ENCODE assay signal across 27 mouse cellular contexts in the genomic region with DNA sequence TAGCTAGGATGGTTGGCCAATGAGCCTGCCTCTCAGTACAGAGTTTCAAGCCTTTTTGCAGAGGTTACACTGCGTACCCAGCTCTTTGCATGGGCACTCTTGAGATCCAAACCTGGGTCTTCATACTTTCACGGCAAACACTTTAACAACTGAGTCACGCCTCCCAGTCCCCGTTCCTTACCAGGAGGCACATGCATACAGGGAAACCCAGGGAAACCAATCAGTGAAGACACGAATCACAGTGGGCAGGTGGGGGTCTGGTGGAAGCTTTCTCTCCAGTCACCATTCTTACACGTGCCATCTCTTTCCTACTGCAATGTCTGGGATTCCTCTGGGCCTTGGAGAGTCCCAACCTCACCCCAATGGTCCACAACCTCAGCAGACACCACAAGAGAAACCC.
"Had no signal": no experiment of that assay in that cellular context is flagged by ENCODE, and none has a peak within 500 bp of the region (broad histone marks: within the 10 kb centered on the region; RNA-seq: fewer than 3 reads in every experiment).

No protein-coding gene starts in this region.

- H3K36me3 ChIP-seq: forebrain, embryonic 15.5 days had no signal

- DNase-seq: cerebellum, adult 18-20 months; cerebellum, adult 2 months; cerebellum, adult 8-10 months; cerebellum, adult 9-10 months; cerebellum, adult 9-11 months; cerebellum, postnatal 10 days; cerebellum, postnatal 14 days; cerebellum, postnatal 25 days; cerebellum, postnatal 36 days; embryo, embryonic 11 days; forebrain, postnatal 0 days; gastrocnemius, adult 2 months; gastrocnemius, postnatal 10 days; gastrocnemius, postnatal 14 days; gastrocnemius, postnatal 25 days; gastrocnemius, postnatal 36 days had no signal

- H3K27ac ChIP-seq: embryonic facial prominence, embryonic 10.5 days; embryonic facial prominence, embryonic 12.5 days; embryonic facial prominence, embryonic 13.5 days; embryonic facial prominence, embryonic 15.5 days; forebrain, embryonic 10.5 days; forebrain, embryonic 12.5 days; forebrain, embryonic 13.5 days; forebrain, embryonic 15.5 days had no signal

- H3K4me2 ChIP-seq: embryonic facial prominence, embryonic 12.5 days; embryonic facial prominence, embryonic 13.5 days; embryonic facial prominence, embryonic 15.5 days; forebrain, embryonic 12.5 days; forebrain, embryonic 13.5 days; forebrain, embryonic 15.5 days had no signal

- H3K9me3 ChIP-seq: embryonic facial prominence, embryonic 10.5 days; embryonic facial prominence, embryonic 12.5 days; embryonic facial prominence, embryonic 15.5 days; forebrain, embryonic 12.5 days; forebrain, embryonic 15.5 days had no signal

- ATAC-seq: forebrain, embryonic 13.5 days; forebrain, embryonic 14.5 days; forebrain, embryonic 15.5 days; forebrain, embryonic 16.5 days; forebrain, postnatal 0 days had no signal

- H3K27me3 ChIP-seq: embryonic facial prominence, embryonic 12.5 days; embryonic facial prominence, embryonic 13.5 days; embryonic facial prominence, embryonic 15.5 days; forebrain, embryonic 12.5 days; forebrain, embryonic 13.5 days; forebrain, embryonic 15.5 days had no signal

- H3K9ac ChIP-seq: embryonic facial prominence, embryonic 12.5 days; embryonic facial prominence, embryonic 13.5 days; embryonic facial prominence, embryonic 15.5 days; forebrain, embryonic 12.5 days; forebrain, embryonic 13.5 days; forebrain, embryonic 15.5 days; forebrain, postnatal 0 days had no signal

- H3K4me3 ChIP-seq: embryonic facial prominence, embryonic 10.5 days; embryonic facial prominence, embryonic 12.5 days; embryonic facial prominence, embryonic 13.5 days; embryonic facial prominence, embryonic 15.5 days; erythroblast, embryonic 14.5 days; forebrain, embryonic 10.5 days; forebrain, embryonic 12.5 days; forebrain, embryonic 13.5 days; forebrain, embryonic 15.5 days; gastrocnemius, adult 2 months had no signal
